Mouse (Mus musculus) common myeloid progenitor, adult 5-6 weeks (primary cell): ENCODE measurements around the gene Aldh1l1. TPM values are rescaled to one million over a fixed set of nuclear protein-coding genes. Genes with fewer than 3 reads are reported as not detected.

Experiments
- ATAC-seq: replicated peaks from 2 replicates; pipeline ENCODE4 v1.8.0; 2016; ENCODE audit warnings: low read depth, mild to moderate bottlenecking, moderate TSS enrichment, inconsistent platforms; ENCODE audit not compliant: poor library complexity, severe bottlenecking
- total RNA-seq: library from RNA; stranded (forward); fragments of 200-1000, 187-1606 nt; gene quantifications from 2 replicates; pipeline ENCODE4 v1.2.3, GENCODE M21; 2017

Aldh1l1 gene
- total RNA-seq, 1 experiment from 2014 or later = 3.7 TPM

DNA sequence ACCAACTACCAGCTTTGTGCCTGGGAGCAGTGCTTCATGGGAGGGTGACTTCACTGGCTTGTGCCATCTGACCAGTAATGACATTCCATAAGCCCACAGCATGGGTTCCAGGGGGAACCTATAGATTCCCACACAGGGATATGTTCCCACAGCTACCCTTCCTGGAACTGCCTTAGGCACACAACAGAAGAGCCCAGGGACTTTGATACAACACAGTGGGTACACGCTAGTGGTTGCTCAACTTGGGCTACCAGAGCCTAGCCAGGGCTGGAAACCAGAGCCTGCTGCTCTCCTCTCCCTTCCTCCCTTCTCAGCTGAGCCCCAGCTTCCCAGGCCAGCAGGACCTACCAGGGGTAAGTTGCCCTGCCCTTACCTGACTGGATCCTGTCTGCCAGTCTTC is 54.3 kb downstream of the Aldh1l1 start:
- ATAC-seq = no peak

DNA sequence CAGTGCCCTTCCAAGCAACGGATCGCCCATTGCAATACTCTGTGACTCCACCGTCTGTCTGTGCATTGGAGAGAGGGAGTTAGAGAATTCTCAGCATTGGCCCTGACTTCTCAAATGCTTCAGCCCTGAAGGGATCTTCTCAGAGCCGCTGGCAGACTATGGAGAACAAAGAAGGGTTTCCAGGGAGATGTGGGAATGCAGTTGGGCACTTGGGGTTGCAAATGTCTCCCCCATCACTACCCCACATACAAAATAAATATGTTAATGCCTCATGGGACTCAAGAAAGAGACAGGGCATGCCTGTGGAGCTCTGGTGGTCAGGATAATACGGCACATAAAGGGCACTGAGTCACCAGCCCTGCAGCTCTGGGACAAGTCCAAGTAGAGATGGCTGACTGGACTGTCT is 55.1 kb downstream of the Aldh1l1 start:
- no peak for ATAC-seq

DNA sequence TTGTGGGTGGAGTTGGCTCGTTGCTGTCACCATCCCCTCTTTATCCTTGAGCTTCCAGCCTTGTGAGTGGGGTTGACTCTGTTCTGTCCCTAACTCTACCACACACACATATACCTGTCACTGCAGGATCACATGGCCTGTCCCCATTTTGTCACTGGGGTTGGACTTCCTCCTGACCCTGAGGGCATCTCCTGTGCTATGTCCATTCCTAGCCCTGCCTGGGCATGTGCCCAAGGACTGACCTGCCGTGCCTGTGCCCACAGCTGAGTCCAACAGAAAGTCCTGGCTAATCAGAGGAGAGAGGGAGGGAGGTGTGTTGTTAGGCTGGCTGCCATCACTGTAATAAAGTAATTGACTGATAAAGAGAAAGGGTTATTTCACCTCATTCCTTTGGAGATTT is 58.2 kb downstream of the Aldh1l1 start:
- no peak for ATAC-seq

DNA sequence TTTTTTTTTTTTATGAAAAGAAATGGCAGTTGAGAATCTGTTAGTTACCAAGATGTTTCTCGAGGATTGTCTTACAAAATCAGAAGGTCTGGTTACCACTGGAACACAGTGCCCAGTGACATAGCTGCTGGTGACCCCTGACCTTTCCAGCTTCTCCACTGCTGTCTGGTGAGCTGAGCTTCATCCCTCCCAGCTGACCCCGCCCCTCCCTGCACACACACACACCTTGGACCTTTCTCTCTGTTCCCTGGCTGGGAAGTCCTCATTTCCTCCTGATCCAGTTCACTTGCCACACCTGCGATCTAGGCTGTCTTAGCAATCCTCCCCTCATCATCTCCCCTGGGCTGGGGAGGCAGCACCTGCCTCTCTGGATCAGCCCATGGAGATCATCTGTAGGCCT is 60.0 kb downstream of the Aldh1l1 start:
- no peak for ATAC-seq

DNA sequence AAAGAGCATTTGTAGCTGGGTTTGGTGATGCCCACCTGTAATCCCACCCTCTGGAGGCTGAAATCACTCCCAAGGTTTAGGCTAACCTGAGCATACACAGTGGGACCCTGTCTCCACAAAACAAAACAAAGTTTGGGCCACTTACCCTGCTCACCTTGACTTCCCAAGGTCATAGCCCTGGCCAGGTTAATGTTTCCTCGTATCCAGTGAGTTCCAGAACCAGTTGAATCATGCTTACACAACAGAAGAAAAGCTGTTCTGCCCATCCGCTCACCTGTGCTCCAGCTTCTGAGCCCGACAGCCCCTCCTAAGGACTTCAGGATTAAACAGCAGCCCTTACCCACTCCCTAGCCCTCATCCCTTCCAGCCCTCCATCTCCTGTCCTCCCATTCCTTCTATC is 60.8 kb downstream of the Aldh1l1 start:
- no peak for ATAC-seq

DNA sequence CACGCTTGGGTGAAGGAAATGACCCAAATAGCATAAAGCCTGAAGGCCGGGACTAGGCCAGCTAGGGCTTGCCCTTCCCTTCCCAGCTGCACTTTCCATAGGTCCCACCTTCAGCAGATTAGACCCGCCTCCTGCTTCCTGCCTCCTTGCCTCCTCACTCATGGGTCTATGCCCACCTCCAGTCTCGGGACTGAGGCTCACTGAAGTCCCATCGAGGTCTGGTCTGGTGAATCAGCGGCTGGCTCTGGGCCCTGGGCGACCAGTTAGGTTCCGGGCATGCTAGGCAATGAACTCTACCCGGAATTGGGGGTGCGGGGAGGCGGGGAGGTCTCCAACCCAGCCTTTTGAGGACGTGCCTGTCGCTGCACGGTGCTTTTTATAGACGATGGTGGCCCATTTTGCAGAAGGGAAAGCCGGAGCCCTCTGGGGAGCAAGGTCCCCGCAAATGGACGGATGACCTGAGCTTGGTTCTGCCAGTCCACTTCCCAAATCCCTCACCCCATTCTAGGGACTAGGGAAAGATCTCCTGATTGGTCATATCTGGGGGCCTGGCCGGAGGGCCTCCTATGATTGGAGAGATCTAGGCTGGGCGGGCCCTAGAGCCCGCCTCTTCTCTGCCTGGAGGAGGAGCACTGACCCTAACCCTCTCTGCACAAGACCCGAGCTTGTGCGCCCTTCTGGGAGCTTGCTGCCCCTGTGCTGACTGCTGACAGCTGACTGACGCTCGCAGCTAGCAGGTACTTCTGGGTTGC is 64.1 kb downstream of the Aldh1l1 start:
- ATAC-seq = peak; percentile 88

DNA sequence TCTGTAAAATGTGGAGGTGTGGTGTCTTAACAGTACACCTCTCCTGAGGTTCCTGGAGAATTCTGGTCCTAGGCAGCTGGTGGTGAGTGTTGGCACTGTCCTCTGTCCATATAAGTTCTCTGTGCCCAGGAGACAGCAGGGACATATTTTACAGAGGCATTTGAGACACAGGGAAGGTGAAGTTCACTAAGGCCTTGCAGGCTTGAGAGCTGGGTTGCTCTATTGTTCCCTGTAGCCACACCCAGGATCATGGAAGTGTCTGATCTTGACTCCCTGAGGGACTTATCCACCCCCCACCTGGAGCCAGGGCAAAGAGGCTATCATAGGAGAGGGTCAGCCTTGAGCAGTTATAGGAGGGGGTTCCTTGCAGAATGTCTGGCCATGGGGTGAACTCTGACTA is 65.0 kb downstream of the Aldh1l1 start:
- no peak for ATAC-seq

DNA sequence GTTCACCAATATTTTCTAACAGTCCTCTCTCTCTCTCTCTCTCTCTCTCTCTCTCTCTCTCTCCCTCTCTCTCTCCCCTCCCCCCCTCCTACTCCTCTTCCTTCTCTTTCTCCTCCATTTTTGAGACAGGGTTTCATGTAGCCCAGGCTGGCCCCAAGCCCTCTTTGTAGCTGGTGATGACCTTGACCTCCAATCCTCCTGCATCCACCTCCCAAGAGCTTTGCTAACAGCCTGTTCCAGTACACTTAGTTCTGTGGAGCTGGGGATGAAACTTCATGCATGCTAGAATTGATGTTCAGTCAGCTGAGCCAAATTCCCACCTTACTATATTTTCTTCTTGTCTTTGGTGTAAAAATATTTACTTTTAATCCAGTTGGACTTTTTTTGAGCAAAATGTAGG is 67.0 kb downstream of the Aldh1l1 start:
- ATAC-seq = no peak

DNA sequence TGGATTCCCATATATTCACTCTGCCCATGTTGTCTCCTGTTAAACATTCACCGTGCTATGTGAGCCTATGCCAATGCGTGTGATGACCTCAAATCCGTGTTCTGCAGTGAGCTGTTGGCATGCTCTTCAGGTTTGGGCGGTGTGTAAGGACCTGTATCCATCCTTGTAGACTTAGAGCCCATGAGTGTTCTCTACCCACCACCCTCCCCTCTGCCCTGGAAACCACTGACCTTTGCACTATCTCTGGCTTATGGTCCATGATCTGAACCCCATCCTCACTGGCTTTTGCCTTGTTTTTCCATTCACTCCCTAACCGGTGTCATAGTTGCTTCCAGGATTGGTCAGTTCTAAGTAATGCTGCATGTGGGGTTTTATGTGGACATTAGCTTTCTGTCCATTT is 67.5 kb downstream of the Aldh1l1 start:
- no peak for ATAC-seq

DNA sequence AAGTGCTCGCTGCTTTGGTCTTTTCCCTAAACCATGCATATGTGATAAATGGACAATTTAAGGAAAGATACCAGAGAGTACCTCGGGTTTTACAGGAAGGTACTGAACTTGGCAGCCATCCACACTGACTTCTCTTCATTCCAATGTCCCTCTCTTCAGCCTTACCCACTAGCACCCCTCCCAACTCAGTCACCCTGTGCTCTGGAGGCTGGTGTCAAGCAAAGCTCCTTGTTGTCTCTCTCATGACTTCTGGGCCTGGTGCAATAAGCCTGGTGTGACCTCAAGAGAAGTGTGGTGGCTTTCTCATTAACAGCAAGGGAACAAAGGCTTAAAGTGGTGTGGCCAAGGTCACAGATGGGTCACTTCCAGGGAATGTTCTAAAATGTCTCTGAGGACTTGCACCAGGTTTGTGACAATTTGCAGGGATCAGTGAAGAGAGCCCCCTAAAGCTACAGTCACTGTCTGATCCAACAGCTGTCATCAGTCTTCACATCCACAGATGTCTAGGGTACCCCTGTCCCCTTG is 70.4 kb downstream of the Aldh1l1 start:
- ATAC-seq = no peak

DNA sequence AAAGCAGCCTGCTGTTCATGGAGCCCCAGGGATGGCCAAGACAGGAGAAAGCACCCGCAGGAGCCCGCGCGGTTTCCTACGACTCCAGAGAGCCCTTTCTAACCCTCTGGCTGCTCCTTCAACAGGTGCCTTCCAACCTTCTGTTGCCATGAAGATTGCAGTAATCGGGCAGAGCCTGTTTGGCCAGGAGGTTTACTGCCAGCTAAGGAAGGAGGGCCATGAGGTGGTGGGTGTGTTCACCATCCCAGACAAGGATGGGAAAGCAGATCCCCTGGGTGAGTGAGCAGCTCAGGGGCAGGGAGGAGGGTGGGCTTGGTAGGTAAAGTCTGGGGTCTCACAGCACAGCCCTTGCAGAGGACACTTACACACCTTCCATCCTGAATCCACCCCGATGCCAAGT is 70.8 kb downstream of the Aldh1l1 start:
- ATAC-seq = no peak

DNA sequence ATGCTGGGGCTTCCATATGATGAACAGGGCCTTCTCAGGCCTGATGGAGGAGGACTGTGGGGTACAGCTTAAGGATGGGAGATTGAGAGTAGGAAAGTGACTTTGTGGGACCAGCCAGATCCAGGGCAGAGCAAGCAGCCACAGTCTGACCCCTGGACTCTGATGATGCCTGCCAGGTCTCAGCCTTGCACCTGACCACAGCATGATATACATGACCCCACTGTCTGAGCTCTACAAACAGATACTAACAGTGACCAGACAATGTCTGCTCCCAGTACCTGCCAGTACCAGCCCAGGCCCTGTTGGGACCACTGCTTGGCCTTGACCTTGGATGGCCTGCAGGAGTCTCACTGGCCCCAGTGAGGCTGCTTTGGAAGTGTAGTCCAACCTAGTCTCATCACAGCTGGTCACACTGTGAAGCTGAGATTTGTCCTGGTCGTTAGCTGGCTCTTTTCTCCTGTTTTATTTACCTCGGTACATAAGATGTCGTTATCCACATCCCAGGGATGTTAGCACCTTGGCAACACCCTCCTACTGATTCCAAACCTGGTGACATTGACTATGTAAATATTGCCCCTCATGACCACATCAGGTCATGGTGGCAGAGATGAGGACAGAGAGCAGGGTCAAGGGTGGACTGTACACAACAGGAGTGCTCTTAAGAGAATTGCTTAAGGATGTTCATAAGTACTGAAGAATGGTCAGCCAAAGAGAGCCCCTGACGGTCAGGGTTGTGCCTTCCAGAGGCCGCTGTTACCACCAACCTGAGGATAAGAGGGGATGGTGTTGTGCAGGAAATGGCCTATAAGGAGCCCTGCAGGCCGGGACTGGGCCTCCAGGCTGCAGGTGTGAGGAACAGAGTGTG is 71.8 kb downstream of the Aldh1l1 start:
- no peak for ATAC-seq

DNA sequence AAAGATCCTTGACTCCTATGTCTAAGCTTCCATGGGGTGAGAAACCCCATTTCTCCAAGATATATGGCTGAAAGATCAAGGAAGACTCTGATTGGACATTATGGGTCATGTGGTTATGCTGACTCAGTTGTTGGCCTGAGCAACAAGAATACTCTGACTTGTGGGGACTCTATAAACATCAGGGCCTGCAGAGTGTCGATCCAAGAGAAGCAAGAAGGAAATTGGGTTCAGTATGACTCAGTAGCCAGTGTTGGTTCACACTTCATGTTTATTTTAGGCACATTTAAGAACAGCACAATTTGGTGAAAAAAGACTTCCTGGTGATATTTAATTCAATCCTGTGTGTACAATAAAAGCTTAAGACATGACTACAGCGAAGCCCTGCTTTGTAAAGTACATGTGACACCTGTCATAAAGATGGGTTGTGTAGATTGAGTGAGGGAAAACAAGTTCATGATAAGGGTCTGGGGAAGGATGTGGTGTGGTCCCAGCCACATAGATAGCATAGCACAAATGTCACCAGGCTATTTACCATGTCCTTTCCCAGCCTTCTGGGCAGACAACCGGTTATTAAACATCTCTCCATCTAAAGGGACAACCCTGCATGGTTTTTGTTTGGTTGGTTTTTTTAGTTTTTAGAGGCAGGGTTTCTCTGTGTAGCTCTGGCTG is 74.3 kb downstream of the Aldh1l1 start:
- ATAC-seq = peak; percentile 66

DNA sequence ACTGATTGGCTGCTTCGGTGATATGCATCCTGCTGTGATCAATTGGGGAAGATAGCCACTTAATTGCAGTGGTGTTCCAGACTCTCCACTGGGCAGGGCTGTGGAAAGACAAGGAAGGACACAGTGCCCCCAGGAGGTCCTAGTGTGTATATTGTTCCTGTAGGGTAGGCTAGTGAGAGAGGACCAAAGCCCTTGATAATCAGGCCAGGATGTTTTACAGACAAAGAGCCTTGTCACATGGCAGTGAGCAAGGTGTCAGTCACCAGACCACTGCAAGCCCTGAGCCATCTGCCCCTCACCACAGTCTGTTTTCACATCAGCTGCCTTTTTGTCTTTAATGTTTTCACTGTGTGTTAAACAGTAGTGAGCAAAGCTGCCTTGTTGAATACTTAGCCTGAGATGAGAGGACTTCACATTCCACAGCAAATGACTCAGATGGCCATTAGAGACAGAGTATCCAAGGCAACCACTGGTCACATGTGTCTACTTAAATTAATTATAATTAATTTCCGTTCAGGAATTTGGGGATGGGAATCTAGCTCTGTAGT is 75.1 kb downstream of the Aldh1l1 start:
- ATAC-seq = peak; percentile 61

DNA sequence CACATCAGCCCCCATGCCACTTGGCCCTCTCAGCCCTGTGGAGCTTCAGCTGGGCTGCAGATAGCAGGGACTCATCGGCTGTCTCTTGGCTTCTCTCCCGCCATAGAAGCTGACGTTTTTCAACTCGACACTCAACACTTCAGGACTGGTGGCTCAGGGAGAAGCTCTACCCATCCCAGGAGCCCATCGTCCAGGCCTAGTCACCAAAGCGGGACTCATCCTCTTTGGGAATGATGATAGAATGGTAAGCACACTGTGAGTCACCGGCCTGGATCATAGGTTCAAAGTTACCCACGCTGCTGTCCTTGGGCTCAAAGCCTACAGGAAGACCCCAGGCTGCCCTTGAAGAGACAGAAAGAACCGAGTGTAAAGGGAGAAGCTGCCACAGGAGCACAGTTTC is 78.0 kb downstream of the Aldh1l1 start:
- ATAC-seq = no peak

DNA sequence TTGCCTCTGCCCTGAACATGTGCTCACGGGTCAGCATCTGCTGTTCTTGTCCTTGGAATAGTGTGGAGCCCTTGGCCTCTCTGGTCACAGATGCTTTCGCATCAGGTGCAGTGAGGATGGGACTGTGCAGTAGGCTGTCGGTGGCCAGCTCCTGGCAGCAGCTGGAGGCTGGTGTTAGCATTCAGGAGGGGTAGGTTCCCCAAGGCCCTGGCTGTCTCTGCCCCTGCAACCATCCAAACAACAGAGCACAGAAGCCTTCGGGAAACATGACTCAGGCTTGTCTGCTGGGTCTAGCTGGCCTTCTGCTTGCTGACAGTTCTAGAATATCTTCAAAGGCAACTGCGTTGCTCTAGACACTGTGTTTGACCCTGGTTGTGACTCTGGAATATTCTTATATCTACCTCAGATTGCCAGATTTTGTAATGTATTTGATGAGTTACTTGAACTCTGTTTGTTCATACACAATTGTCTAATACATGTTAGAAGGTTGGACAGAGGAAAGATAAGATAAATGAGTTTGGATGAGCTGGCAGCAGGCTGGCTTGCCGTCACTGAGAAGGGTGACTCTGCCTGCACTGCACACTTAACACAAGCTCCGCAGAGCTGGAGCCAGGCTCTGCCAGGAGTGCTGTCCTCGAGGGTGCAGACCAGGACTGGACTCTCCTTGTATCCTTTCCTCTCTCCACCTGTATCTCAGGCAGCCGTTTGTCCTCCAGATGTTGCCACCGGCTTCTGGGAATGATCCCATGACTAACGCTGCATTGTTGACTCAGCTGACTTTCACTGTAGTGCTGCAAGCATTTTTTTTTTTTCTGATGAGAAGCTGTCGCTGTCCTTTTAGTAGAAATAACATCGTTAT is 79.4 kb downstream of the Aldh1l1 start:
- no peak for ATAC-seq

DNA sequence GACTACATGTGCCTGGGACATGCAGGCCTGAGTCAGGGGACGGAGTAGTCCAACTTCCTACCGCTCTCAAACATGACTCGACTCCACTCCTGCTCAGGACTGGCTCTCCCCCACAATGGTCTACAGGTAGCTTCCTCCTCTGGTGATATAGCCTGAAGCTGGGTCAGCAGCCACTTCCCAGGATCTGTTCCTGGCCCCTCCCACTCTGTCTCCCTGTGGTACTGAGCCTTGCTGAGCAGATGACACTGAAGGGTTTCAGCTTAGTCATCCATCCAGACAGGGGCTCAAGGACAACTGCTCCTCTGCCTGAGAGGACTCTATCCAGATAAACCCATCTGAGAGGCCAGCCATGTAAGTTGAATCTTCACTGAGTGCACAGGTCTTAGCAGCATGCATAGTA is 81.3 kb downstream of the Aldh1l1 start:
- no peak for ATAC-seq

DNA sequence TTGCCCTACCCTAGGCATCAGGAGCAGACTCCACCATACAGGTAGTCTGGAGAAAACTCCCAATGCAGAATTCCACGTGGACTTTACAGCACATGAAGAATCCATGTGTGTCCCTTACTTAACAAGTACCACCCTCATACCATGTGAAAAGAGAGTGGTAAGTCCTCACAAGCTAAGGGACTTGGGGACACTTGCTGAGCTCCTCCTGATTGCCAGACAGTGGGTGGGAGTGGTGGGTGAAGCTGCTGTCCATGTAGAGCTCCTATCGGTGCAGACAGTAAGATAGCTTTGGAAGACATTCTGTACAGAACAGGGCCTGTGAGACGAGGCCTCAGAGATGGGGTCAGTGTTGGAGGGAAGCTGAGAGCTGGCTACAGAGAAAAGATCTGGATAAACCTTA is 81.7 kb downstream of the Aldh1l1 start:
- no peak for ATAC-seq

DNA sequence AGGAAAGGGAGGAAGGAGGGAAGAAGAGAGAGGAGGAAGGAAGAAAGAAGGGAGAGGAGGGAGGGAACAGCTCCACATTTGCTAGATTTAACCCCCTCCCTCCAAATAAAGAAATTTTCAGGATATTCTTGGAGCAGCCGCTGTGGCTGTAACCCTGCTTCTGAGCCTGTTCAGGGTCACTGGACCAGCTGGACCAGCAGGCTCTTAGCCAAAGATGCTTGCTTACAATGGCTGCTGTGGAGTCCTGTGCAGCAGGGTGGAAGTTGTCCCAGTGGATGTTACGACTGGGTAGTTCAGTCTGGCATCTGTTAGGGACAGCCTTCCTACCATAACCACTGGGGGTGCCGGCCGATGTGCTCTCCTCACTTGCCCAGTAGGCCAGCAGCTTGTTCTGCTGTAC is 82.5 kb downstream of the Aldh1l1 start:
- no peak for ATAC-seq
